Mouse (Mus musculus) megakaryocyte, embryonic 14.5 days (primary cell): ENCODE results near the gene Xpr1.

ENCODE experiments used
- FLI1 ChIP-seq: IDR thresholded peaks from 2 replicates; pipeline ENCODE4 v1.6.1; 2012; ENCODE audit warnings: low read length, inconsistent platforms, mixed read lengths
- GATA1 ChIP-seq: IDR thresholded peaks from 3 replicates; pipeline ENCODE4 v1.6.1; 2012; ENCODE audit warnings: mixed read lengths, low read length, inconsistent platforms, borderline replicate concordance

GRCm38 (mm10) chr1:155394021-155394420, 23.2 kb downstream of the Xpr1 start:
- TF ChIP-seq GATA1 (no peak), FLI1 (no peak)
